ENCODE assay signal across 8 mouse cellular contexts in the genomic region with DNA sequence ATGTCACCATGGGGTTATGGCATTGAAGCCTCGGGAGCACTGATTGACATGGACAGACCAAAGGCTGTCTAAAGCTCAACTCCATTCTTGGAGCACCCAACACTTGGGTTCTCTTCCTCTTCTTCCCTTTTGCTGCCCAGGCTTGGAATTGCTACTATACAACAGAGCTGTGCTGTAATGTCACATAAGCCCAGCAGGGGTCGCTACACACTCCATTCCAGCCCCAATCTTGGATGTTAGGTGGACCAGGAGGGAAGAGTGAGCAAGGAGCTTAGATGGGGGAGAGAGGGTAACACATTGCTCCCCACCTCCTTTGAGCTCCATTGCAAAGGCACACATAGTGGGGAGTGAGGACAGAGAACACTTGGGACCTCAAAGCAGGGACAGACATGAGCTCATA. TPM values are rescaled to one million over a fixed set of nuclear protein-coding genes. Genes with fewer than 3 reads are reported as not detected.
DNase-seq lines count a peak whose midpoint lies in the region; ATAC-seq and TF ChIP-seq lines count a peak whose summit lies in the region.
"Had no signal": no experiment of that assay in that cellular context is flagged by ENCODE, and none has a peak within 500 bp of the region (broad histone marks: within the 10 kb centered on the region; RNA-seq: fewer than 3 reads in every experiment).

No protein-coding gene starts in this region.

- H3K9me3 ChIP-seq in kidney, embryonic 15.5 days (replicated peaks) = no peaks in the 10 kb centered on the region
- H3K9me3 ChIP-seq in midbrain, postnatal 0 days (ENCODE audit: low read length) = no peaks in the 10 kb centered on the region
- H3K9me3 ChIP-seq: liver, embryonic 15.5 days had no signal

- no peaks in the 10 kb centered on the region for H3K36me3 ChIP-seq in kidney, embryonic 15.5 days
- no peaks in the 10 kb centered on the region for H3K36me3 ChIP-seq in midbrain, postnatal 0 days (ENCODE audit: insufficient read depth, low read length)
- H3K36me3 ChIP-seq: liver, embryonic 15.5 days had no signal

- no peak for ATAC-seq in kidney, embryonic 15.5 days (replicated peaks; ENCODE audit: low FRiP score)
- peak; percentile 49 for ATAC-seq in CD4-positive, CD25-positive, alpha-beta regulatory T cell, adult 4 months
- ATAC-seq in midbrain, postnatal 0 days (ENCODE audit: low FRiP score) = 0 out of 2 replicates have a peak, but pooled peaks have one; percentile 3

- H3K9ac ChIP-seq in kidney, embryonic 15.5 days = no peak overlapping the region
- no peak overlapping the region for H3K9ac ChIP-seq in midbrain, postnatal 0 days (replicated peaks; ENCODE audit: low read length, poor library complexity, severe bottlenecking)
- H3K9ac ChIP-seq: liver, embryonic 15.5 days had no signal

- WGBS in kidney, embryonic 15.5 days = 27% methylated on average over 2 of the region's 2 CpGs
- 18% methylated on average over 2 of the region's 2 CpGs for WGBS in midbrain, postnatal 0 days

- no peaks in the 10 kb centered on the region for H3K27me3 ChIP-seq in kidney, embryonic 15.5 days
- H3K27me3 ChIP-seq in midbrain, postnatal 0 days (ENCODE audit: insufficient read depth, low read length) = no peaks in the 10 kb centered on the region

- no peak overlapping the region for H3K27ac ChIP-seq in kidney, embryonic 15.5 days
- no peak overlapping the region for H3K27ac ChIP-seq in midbrain, postnatal 0 days (ENCODE audit: low read depth, low read length)
- H3K27ac ChIP-seq: liver, embryonic 15.5 days had no signal

- TF ChIP-seq CTCF in midbrain, postnatal 0 days (IDR thresholded peaks at IDR 0.05) = peak; percentile 85

- no peak overlapping the region for H3K4me3 ChIP-seq in kidney, embryonic 15.5 days (replicated peaks)
- no peak overlapping the region for H3K4me3 ChIP-seq in midbrain, postnatal 0 days (ENCODE audit: low read depth, low read length)
- H3K4me3 ChIP-seq: liver, embryonic 15.5 days had no signal

- H3K4me2 ChIP-seq in kidney, embryonic 15.5 days = no peak overlapping the region
- H3K4me2 ChIP-seq in midbrain, postnatal 0 days (ENCODE audit: low read depth, low read length, poor library complexity, severe bottlenecking) = no peak overlapping the region
- H3K4me2 ChIP-seq: liver, embryonic 15.5 days had no signal

- H3K4me1 ChIP-seq in kidney, embryonic 15.5 days = no peaks in the 10 kb centered on the region
- no peaks in the 10 kb centered on the region; the same call in 1 of the 2 replicates for H3K4me1 ChIP-seq in midbrain, postnatal 0 days (ENCODE audit: insufficient read depth, low read length)
- H3K4me1 ChIP-seq: liver, embryonic 15.5 days had no signal

- DNase-seq in kidney, postnatal 10 days = peak; percentile 44
- DNase-seq in A20 (ENCODE audit: low read depth, low spot score) = peak; percentile 43
- DNase-seq in c-Kit-positive CD71-negative TER-119-negative erythroid progenitor cells, embryonic 14.5 days (ENCODE audit: low read depth) = peak; percentile 45
- DNase-seq in midbrain, postnatal 0 days (ENCODE audit: low spot score) = peak; percentile 52
- no peak for DNase-seq in urinary bladder, adult 2 months (ENCODE audit: low spot score)

RNA-seq across cellular contexts. Expression of gene Pde2a, which starts 6.2 kb away (rescaled TPM):
- polyA plus RNA-seq in kidney, embryonic 15.5 days (2015; fragmentation: Nextera tagmentation; extraction: Ambion mirVana) = 37.3 and 39.5 TPM in 2 replicates
- polyA plus RNA-seq in CD4-positive, CD25-positive, alpha-beta regulatory T cell, adult 4 months (2017; shearing (Covaris generic)) = 10 to 100 TPM; 23.0 to 83.7 TPM
- total RNA-seq in midbrain, postnatal 0 days (2014; rRNA removed) = 49.6 and 53.9 TPM in 2 replicates
- polyA plus RNA-seq in midbrain, postnatal 0 days (2015; fragmentation: Nextera tagmentation; extraction: Ambion mirVana) = 31.4 and 33.8 TPM in 2 replicates
- 30.4 and 53.1 TPM in 2 replicates for polyA plus RNA-seq in urinary bladder, adult 2 months (2012; rRNA removed)

RNA-seq across cellular contexts. Expression of gene Gm45837, which starts 17.1 kb away (rescaled TPM):
- 0.14 and 0.21 TPM in 2 replicates for polyA plus RNA-seq in kidney, embryonic 15.5 days (2015; fragmentation: Nextera tagmentation; extraction: Ambion mirVana)
- 10 to 100 TPM in 1 of 2 experiments, not detected in 1; 33.3 TPM for polyA plus RNA-seq in CD4-positive, CD25-positive, alpha-beta regulatory T cell, adult 4 months (2017; shearing (Covaris generic))
- total RNA-seq in midbrain, postnatal 0 days (2014; rRNA removed) = not detected in 2 replicates
- 0.71 TPM in 1 of 2 replicates, not detected in the other for polyA plus RNA-seq in midbrain, postnatal 0 days (2015; fragmentation: Nextera tagmentation; extraction: Ambion mirVana)
- 1.5 TPM in 1 of 2 replicates, not detected in the other for polyA plus RNA-seq in urinary bladder, adult 2 months (2012; rRNA removed)
- polyA plus RNA-seq: liver, embryonic 15.5 days had no signal
